Mouse (Mus musculus): ENCODE measurements around the gene Psmd1.

The Psmd1 gene

GRCm38 (mm10) chr1:86062523-86062922, 1.7 kb upstream of the Psmd1 start:
- no peak for DNase-seq

GRCm38 (mm10) chr1:86076565-86076964, 12.4 kb downstream of the Psmd1 start:
- no peak for DNase-seq

GRCm38 (mm10) chr1:86094413-86094812, 30.2 kb downstream of the Psmd1 start:
- DNase-seq: no peak

GRCm38 (mm10) chr1:86105054-86105453, 40.9 kb downstream of the Psmd1 start:
- DNase-seq: no peak

GRCm38 (mm10) chr1:86111779-86112178, 47.6 kb downstream of the Psmd1 start, which contains the start of gene Htr2b:
Htr2b (minus strand) TSS chr1:86111970.
- peak; percentile 15 for DNase-seq

- no peak for DNase-seq
Observed at GRCm38 (mm10) chr1:86114141-86114540, 50.0 kb downstream of the Psmd1 start.

GRCm38 (mm10) chr1:86119549-86119948, 55.4 kb downstream of the Psmd1 start:
- DNase-seq: no peak

GRCm38 (mm10) chr1:86126036-86126435, 61.8 kb downstream of the Psmd1 start:
- DNase-seq: no peak

- no peak for DNase-seq
Observed at GRCm38 (mm10) chr1:86133337-86133736, 69.2 kb downstream of the Psmd1 start, which contains the start of gene Gm21972. Gm21972 (plus strand) TSS chr1:86133637.

- no peak for DNase-seq
Observed at GRCm38 (mm10) chr1:86135315-86135714, 71.1 kb downstream of the Psmd1 start.

- DNase-seq: no peak
Observed at GRCm38 (mm10) chr1:86141081-86141480, 76.9 kb downstream of the Psmd1 start.

GRCm38 (mm10) chr1:86143165-86143564, 79.0 kb downstream of the Psmd1 start:
- no peak for DNase-seq

- no peak for DNase-seq
Observed at GRCm38 (mm10) chr1:86144001-86144944, 80.1 kb downstream of the Psmd1 start.

- DNase-seq: no peak
Observed at GRCm38 (mm10) chr1:86146293-86146692, 82.1 kb downstream of the Psmd1 start.

- DNase-seq: no peak
Observed at GRCm38 (mm10) chr1:86147557-86147956, 83.4 kb downstream of the Psmd1 start.

GRCm38 (mm10) chr1:86148161-86148560, 84.0 kb downstream of the Psmd1 start:
- DNase-seq: no peak

GRCm38 (mm10) chr1:86150929-86151328, 86.7 kb downstream of the Psmd1 start:
- DNase-seq: no peak

- no peak for DNase-seq
Observed at GRCm38 (mm10) chr1:86151376-86151775, 87.2 kb downstream of the Psmd1 start.

GRCm38 (mm10) chr1:86152618-86153017, 88.4 kb downstream of the Psmd1 start:
- peak; percentile 52 for DNase-seq

GRCm38 (mm10) chr1:86154133-86154823, 90.1 kb downstream of the Psmd1 start, which contains the start of gene Armc9:
Armc9 (plus strand) TSS chr1:86154780.
- peak; percentile 96 for DNase-seq

GRCm38 (mm10) chr1:86154824-86155164, 90.6 kb downstream of the Psmd1 start:
- no peak for DNase-seq

GRCm38 (mm10) chr1:86156075-86156474, 91.9 kb downstream of the Psmd1 start:
- no peak for DNase-seq

GRCm38 (mm10) chr1:86156595-86156994, 92.4 kb downstream of the Psmd1 start:
- DNase-seq: no peak

- no peak for DNase-seq
Observed at GRCm38 (mm10) chr1:86160059-86160458, 95.9 kb downstream of the Psmd1 start.
